Mouse (Mus musculus): ENCODE data around the gene Chuk.

The Chuk gene

GRCm38 (mm10) chr19:44042121-44042520 is 65.2 kb downstream of the Chuk start:
- no peak for DNase-seq (ENCODE audit: low spot score in 2 of 2)

GRCm38 (mm10) chr19:44033396-44033795 is 73.9 kb downstream of the Chuk start:
- no peak for DNase-seq (ENCODE audit: low spot score in 2 of 2)

GRCm38 (mm10) chr19:44032046-44032744 is 75.1 kb downstream of the Chuk start:
- DNase-seq (ENCODE audit: low spot score in 2 of 2), result no peak

GRCm38 (mm10) chr19:44030024-44030423 is 77.3 kb downstream of the Chuk start:
- DNase-seq (ENCODE audit: low spot score in 2 of 2), result no peak

GRCm38 (mm10) chr19:44028972-44029371 is 78.3 kb downstream of the Chuk start, which contains the start of gene Cyp2c23:
Cyp2c23 (minus strand) TSS chr19:44029208.
- DNase-seq (ENCODE audit: low spot score in 2 of 2), result no peak

- DNase-seq (ENCODE audit: low spot score in 2 of 2), result no peak
Observed at GRCm38 (mm10) chr19:44026956-44027530, 80.2 kb downstream of the Chuk start.

- DNase-seq (ENCODE audit: low spot score in 2 of 2), result no peak
Observed at GRCm38 (mm10) chr19:44024921-44025585, 82.2 kb downstream of the Chuk start.
